Mouse (Mus musculus) adrenal gland, adult 18-20 months (tissue): Measurements from ENCODE around the gene Gm29427. TPM values are rescaled to one million over a fixed set of nuclear protein-coding genes. Genes with fewer than 3 reads are reported as not detected.

Experiments
- DNase-seq, 2 experiments: peaks; one replicate each; pipeline ENCODE4 v3.0.0; 2021 to 2022; ENCODE audit warnings: low spot score in 2 of 2
- long read RNA-seq, 2 experiments: library from polyadenylated mRNA; stranded (forward); transcript quantifications; one replicate each; pipeline ENCODE4 v2.0.0; 2021
- total RNA-seq, 2 experiments: library from RNA; stranded (reverse); gene quantifications; 1 replicate in 1 of 2; 2 replicates in 1 of 2; pipeline ENCODE4 v1.2.3; 2021

Gm29427 gene
- under 1 TPM in 1 of 2 experiments, not detected in 1; 0.38 TPM for total RNA-seq
- long read RNA-seq, experiment 1, result 0 reads
- long read RNA-seq, experiment 2, result 0 reads

DNA sequence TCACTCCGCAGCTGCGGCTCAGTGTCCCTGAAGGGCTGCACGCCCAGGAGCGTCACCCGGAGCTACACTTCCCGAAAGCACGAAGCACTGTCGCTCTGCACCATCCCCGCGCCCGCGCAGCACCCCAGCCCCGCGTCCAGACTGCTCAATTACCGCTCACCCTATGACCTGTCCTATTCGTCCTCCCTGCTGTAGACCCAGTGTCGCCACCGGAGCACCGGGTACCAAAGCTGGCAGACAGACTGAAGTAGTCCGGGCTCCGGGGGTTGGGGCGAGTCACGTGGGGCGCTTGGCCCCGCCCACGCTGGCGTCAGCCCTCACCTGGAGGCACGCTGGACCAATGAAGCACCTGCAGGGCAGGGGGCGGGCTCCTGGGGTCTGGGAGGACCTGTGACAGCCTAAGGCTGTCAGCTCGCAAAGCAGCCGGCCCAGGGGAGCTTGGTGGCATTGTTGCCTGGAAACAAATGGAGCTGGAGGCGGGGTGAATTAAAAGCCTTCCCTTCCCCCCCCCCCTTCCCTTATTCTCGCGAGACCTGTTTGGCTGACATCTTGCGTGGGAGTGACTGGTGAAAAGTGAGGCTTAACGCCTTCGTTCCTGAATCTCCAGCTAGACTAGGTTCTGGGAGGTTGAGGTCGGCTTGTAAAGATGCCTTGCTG, at the start of gene Gm29427:
TSS of gene Gm29427 (minus strand) at position 239 of the 657 bp plus-strand sequence.
- peak; percentile 88 to 92 for DNase-seq

- no peak for DNase-seq
Observed at GRCm38 (mm10) chr1:130764027-130764461, 48.4 kb upstream of the Gm29427 start.

DNA sequence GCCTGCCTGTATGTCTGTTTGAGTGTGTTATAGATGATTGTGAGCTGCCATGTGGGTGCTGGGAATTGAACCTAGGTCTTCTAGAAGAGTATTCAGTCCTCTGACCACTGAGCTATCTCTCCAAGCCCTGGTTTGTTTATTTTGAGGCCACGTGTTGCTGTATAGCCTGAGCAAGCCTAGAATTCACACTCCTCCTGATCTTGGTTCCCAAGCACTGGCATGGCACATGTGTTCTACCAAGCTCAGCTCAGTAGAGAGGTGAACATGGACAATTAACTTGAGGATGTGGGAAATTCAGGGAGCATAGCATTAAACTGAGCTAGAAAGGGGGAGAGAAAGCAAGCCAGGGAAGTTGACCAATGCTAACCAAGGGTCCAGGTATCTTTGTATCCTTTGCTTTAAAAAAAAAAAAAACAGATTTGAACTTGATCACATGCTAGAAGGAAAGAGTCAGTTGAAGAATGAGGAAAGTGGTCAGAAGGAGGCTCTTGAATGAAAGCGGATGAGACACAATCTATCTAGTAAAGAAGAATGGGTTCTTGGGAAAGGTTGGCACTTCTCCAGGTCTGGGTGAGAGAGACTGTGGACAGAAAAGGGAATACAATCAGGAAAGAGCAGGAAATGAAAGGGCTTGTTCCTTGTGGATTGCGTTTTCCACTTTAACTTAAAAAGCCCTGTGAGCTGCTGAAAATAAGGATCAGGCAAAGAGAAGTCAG, 46.6 kb upstream of the Gm29427 start:
- no peak for DNase-seq

GRCm38 (mm10) chr1:130761597-130761996, 46.0 kb upstream of the Gm29427 start:
- no peak for DNase-seq

DNA sequence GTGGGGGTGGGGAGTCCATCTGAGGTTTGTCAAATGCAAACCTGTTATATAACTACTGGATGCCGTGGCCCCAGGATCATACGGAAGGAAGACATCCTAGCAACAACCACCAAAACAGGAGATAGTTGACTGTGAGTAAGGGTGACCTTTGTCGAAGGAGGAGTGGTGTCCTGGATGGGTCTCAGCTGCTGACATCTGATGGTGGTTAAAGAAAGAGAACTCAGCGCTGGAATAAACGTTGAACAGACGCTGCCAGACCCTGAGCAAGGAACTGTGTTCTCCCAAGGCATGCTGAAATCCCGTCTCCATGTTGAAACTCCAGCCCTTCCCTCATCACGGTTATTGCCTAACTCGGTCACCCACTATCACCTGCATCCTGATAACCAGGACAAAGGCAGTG, 44.1 kb upstream of the Gm29427 start:
- no peak for DNase-seq

DNA sequence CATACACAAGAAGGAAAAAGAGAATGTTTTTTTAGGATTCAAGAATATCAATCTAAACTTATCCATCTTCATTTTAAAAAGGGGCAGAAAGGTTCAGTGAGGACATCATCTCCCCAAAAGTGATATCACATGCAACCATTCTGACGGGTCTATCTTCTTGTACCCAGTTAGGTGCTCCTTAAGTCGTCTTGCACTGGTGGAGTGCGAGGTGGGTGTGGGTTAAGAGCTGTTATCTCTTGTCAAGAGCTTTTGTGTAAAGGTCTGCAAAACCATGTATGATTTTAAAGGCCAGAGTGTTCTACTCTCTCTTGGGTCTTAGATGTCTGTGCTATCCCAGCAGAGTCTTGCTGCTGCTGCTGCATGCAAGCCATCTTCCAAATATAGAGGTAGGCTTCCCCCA, 31.2 kb upstream of the Gm29427 start:
- DNase-seq, result no peak

DNA sequence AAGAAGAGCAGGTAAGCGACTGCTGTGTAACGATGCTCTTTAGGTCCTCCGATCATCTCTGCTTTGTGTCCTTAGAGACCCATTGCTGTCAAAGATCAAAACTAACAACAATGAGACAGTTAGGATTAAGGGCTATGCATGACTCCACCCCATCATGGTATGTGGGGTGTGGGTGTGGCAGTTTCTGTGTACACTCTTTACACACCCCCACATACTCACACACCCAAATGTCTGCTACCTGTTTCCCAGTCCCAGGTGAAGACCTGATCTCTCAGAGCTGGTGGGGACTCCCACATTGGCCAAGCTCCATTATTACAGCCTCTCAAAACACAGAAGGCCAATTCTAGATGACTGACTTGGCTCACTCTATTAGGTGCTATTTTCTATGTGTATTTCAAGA, 30.0 kb upstream of the Gm29427 start:
- DNase-seq, result no peak

DNA sequence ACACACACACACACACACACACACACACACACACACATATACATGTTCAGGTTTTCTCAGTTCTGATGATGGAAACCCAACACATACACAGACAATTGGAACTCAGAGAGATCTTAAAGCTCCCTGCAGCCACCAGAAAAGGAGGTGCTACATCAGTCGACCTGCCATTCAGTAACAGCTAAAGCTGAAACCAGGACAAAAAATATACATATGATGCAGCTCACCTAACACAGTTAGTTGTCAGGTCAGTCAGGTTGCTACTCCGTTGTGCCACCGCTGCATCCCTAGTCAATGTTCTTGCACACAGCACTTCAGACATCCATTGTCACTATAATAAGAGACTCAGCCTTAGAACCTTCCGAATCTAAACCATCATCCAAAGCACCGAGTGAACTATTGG, 29.4 kb upstream of the Gm29427 start:
- no peak for DNase-seq

DNA sequence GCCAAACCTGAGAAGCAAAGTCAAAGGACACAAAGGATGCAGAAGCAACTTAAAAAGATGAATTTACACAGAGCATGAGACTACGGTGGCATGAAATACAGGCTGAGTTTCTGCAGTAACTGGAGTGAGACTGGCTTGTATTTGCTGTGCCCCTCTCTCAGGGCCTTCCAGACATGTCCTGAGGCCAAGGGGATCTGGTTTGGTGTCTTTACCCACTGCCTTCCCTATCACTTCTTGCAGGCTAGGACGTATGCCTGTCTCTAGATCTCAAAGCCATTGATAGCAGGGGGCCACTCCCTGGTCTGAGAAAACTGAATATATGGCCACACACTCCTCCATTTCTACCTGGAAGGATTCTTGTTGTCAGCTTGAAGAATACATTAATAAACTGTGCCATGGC, 28.6 kb upstream of the Gm29427 start:
- DNase-seq, result no peak

- DNase-seq, result no peak
Observed at GRCm38 (mm10) chr1:130743775-130744174, 28.2 kb upstream of the Gm29427 start.

DNA sequence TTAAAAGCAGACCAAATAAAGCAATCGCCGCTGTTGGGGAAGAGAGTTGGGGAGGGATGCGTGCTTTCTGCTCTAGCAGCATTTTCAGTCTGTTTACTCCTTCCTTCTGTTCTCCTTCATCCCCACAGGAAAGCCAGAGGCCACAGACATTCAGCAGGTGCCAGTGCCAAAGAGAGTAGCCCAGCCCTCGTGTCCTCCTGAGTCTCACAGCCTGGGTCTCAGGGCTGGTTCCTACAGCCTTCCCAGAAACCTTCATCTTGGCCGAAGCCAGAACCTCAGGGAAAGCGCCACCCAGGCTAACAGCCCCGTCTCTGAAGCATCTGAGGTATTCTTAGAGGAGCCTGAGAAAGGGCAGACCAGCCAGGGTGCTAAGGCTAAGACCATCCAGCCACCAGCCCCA, 26.6 kb upstream of the Gm29427 start:
- DNase-seq, result no peak

- DNase-seq, result no peak
Observed at GRCm38 (mm10) chr1:130740781-130741720, 25.5 kb upstream of the Gm29427 start.

DNA sequence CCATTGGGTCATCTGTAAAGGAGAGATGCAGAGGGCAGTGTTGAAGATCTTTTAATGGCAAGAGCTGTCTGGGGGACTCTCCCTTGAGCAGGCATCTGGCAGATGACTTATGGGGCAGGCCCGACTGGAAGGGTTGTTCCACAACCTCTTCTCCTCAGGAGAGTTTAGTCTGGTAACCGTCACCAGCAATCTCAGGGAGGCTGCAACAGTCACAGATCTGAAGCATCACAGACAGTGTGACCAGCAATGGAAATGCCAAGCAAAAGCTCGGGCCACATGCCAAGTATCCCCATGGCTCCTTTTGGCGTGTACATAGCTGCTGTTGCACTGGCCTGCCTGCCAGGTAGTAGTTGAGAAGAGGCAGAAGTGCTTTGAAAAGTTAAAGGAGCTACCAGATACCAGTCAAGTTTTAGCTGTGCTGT, 24.6 kb upstream of the Gm29427 start:
- DNase-seq, result no peak

DNA sequence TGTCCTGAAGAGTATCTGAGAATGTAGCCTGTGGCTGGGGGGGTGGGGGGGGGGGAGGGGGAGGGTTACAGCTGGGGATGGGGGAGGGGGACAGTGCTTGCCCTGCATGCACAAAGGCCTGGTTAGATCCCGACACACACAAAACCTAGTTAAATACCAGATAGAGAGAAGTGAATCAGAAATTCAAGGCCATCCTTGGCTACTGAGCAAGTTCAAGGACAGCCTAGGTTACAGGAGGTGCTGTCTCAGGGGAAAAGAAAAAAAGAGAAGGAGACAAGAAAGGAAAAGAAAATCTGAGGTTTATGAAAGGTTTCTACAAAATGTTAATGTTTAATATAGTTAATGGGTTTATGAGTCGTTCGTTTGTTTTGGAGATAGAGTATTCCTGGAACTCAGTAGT, 24.0 kb upstream of the Gm29427 start:
- no peak for DNase-seq

DNA sequence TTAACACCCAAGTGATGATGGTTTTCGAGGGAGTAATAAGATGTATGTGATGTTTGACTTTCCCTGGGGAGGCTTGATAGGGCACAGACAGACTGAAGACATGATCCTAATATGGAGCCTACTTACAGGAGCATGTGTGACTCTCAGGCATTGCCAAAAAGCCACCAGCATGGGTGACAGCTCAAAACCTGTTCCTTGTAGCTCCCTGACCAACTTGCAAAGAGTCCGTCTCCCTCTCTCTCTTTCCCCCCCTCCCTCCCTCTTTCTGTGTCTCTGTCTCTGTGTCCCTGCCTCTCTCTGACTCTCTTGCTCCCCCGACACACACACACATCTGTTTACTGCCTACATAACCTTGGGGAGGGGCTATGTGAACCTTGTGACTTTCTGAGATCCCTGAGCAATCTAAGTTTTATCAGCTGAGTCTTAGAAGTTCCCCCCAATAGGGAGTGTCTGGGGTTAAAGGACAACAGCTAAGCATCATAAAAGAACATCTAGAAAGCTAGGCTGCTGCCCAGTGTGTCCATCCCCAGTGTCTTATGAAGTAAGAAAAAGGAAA, 23.0 kb upstream of the Gm29427 start:
- DNase-seq, result no peak

GRCm38 (mm10) chr1:130737916-130738315, 22.3 kb upstream of the Gm29427 start:
- DNase-seq, result no peak

GRCm38 (mm10) chr1:130737411-130737881, 21.8 kb upstream of the Gm29427 start:
- DNase-seq, result no peak

DNA sequence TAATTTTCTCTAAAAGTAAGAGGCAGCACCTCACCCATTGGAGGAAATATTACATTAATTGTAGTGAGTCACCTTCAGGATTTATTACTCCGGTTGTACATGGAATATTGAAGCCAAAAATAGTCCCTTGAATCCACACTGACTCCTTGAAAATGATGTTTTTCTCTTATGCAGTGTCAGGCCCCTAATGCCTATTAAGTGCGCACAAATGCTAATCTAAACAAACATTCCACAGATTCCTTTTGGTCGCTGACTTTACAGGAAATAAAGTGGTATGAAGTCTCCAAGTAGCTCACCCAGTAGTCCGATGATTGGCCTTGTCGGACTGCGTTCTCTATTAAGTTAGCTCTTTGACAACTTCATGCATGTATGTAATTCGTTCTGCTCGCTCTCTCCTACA, 19.3 kb upstream of the Gm29427 start:
- no peak for DNase-seq

DNA sequence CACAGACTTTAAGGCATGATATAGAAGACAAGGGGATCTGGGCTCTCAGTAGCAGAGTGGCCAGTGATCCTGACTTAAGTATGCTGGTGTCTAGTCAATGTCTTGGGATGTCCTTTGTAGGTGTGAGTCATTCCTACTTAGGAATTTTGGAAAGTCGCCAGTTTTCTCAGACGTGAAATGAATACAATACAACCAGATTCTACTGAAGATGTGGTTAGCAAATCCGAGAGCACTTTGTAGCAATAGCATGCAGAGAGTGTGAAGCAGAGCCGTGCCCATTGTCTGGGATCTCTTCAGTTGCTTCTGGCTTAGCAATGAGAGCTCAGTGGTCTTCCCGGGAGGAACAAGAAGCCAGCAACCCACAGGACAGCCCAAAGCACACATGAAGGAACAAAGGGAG, 18.9 kb upstream of the Gm29427 start:
- no peak for DNase-seq

- DNase-seq, result no peak
Observed at GRCm38 (mm10) chr1:130733671-130734070, 18.1 kb upstream of the Gm29427 start.
